Mouse (Mus musculus): ENCODE measurements at regions not wholly inside any gene's neighbourhood (a gene's known extent, or its start where the extent isn't known, plus 50 kb on each side); places are given as distances from the start of the nearest gene placed in this dataset.

DNA sequence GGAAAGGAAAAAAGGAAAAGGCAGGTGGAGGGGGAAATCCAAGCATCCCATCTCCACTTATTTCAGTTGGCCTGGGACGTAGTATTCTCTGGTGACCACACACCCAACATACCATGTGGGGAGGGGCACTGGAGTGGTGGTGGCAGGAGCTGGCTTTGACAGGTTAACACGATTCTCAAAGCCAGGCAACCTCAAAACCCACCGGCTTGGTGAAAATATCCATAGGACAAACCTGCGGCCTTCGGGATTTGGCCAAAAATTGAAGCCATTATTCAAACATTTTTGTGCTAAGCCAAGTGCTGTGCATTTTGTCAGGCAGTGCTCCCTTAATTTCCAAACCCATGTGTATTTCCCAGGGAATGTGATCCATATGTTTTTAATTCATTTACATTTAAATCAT is 2560.5 kb upstream of the Gm7489 start:
- TF ChIP-seq CTCF (IDR thresholded peaks at IDR 0.05; ENCODE audit: control insufficient read depth, insufficient read depth, insufficient read length): no peak
- no peak for TF ChIP-seq USF1 (IDR thresholded peaks at IDR 0.05; ENCODE audit: low read depth)
- no peak for TF ChIP-seq MYOG (IDR thresholded peaks at IDR 0.05; ENCODE audit: control insufficient read depth, extremely low read depth, insufficient read length)
- no peak for TF ChIP-seq MAX (IDR thresholded peaks at IDR 0.05)
- no peak for TF ChIP-seq MYOD1 (IDR thresholded peaks at IDR 0.05; ENCODE audit: control insufficient read depth, insufficient read length, low read depth)
